Mouse (Mus musculus) liver, adult (tissue): ENCODE measurements around the gene Tex46.

ENCODE experiments used
- GATA4 ChIP-seq: IDR thresholded peaks from 2 replicates; pipeline ENCODE4 v1.6.1; 2014; ENCODE audit warnings: mild to moderate bottlenecking, low read length; ENCODE audit not compliant: insufficient replicate concordance

Tex46 gene

DNA sequence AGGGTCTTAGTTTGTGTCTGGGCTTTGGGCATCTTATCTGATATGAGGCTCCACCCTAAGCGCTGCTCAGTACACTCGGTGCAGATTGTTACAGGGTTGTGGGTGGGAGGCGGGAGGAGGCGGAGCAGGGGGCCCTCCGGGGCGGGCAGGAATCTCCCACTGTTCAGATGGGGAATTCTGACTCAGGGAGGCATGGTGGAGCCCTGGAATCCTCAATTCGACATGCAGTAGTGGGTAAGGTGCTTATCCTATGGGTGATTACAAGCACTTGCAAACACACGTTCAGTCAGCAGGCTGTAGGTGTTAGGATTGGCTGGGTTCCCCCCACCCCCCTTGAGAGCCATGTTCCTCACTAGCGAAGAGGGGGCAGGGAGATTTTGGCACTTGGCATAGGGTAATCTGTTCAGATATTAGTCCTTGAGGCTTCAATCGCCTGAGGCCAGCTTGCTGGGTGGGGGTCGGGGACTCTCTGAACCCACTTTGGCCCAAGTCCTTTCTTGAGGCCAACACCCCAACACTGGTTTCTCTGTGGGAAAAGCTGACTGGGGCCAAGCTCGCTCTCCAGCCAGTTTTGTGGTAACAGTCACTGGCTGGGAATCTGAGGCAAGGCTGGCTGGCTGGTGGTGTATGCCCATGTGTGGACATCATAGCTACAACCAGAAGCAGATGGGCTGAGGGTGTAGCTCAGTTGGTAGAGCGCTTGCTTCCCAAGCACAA lies 39.4 kb downstream of the Tex46 start:
- no peak for TF ChIP-seq GATA4

DNA sequence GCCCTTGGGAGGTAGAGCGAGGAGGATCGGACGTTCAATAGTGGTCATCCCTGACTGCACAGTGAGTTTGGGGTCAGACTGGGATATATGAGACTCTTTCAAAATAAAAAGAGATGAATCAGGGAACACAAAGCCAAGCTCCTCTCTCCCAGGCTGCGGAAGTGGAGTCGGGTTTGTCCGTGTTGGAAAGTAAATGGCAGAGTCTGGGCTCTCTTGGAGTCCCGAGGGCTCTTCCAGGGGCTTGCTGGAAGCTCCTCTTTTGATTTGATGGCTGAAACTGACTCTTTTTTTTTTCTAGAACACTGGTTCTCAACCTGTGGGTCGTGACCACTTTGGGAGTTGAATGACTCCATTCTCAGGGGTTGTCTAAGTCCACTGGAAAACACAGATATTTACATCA lies 40.0 kb downstream of the Tex46 start:
- no peak for TF ChIP-seq GATA4

DNA sequence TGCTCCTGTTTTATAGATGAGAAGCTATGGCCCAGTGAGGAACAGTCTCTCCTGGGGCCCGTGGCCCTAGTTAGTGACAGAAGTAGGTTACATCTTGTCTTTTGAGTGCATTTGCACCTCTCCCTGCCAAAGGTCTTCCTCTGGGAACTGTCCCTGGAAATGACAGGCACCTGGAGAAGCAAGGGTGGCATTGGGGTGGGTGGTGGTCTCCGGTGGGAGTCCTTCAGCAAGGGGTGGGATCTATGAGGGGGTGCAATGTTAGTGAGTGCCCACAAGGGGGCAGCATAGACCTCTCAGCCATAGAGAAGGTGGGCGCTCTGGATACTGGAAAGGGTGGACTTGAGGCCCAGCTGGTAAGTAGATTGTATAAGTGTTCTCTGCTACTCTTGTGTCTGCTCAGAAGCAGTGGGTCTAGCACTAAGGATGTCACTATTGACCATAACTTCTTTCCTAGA lies 41.1 kb downstream of the Tex46 start:
- no peak for TF ChIP-seq GATA4

DNA sequence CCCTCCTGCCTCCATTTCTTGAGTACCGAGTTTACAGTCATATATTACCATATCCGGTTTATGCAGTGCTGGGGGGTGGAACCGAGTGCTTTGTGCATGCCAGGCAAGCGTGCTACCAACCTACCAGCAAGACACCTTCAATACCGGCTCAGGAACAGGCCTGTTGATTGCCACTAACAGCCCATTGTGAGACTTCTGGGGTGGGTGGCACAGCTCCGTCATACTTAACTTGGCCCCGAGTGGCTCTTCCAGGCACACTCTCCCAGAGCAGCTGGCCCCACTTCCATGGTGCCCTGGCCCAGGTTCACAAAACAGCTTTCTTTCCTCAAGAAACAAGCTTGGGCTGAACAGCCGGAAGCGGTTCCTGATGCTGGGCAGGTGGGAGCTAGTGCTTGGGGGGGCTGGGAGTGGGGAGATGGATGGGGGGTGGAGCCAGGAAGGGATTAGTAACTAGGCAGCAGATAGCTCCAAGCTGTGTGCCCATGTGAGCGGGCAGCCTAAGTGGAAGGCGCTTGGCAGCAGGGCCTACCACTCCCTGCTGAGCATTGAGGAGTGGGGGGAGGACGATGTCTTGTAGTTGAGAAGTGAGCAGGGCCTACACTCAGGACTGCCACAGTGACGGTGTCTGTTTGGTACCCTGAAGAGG lies 41.8 kb downstream of the Tex46 start:
- TF ChIP-seq GATA4: no peak

DNA sequence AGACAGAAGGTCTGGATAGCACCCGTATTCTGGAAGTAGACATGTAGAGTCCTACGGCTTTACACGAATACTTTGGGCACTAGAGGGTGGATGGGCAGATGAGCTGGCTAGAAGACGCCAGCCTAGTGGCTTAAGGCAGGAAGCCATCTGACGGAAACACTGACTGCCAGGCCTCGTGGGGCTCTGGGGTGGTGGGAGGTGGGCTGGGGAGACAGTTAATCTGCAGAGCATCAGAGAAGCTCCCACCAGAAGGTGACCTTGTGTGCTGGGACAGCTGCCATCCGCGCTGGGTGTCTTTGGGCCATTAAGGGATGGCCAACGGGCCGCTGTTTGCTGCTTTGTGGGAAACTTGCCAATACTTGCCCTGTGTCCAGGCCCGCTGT lies 42.3 kb downstream of the Tex46 start:
- no peak for TF ChIP-seq GATA4

DNA sequence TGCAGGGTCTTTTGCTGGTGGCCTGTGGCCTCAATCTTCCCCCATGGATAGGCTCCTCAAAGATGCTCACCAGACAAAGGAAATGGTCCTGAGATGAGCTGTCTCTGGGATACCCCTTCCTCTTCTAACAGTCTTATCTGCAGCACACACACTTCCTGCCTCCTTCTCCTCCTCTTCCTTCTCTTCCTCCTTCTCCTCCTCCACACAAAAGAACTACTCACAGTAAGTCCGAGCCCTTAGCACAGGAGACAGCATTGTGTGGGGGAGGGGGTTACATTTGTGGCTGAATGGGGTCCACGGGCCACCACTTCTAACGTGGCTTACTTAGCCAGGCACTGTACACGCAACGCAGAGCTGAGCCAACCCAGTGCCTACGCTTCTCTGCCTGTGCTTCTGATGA lies 42.8 kb downstream of the Tex46 start:
- no peak for TF ChIP-seq GATA4

DNA sequence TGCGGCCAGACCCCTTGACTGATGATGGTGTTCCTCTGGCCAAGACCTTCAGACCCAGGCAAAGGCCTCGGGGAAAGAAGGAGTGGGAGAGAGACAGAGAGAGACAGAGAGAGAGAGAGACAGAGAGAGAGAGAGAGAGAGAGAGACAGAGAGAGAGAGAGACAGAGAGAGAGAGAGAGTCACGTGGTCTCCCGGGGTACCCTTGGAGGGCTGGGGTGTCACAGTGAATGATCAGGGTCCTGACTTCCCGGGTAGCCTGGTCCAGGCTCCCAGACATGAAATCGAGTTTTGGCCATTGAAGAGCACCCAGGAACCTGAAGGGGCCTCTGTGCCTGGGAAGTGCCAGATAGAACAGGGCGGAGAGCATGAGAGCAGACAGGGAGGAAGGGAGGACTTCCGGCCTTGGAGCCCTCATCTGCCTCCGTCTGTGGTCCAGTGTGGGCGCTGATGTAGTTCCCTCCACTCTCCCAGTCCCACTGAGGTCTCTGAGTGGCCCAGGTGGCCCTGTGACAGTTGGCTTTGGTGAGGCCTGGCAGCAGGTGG lies 43.5 kb downstream of the Tex46 start:
- no peak for TF ChIP-seq GATA4

DNA sequence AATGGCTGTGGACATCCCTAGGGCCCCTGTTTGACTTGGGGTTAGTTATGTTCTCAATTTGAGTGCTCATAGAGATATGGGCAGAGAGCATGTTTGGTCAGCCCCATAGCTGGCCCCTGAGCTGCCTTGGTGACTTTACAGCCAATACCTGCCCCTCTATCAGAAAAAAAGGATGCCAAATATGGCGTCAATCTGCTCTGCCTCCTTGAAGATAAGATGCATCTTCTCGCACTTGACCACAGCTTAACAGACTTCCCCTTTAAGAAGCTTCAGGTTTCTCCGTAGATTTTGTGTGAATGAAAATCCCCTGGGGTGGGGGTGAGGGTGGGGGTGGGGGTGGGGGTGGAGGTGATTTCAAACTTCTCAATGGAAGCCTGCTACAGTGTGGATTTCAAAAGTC lies 47.7 kb downstream of the Tex46 start:
- TF ChIP-seq GATA4: no peak
